Mouse (Mus musculus) cerebellum, postnatal 36 days (tissue): ENCODE measurements around the gene Pld3.

Experiments used
- DNase-seq, 2 experiments: peaks; one replicate each; pipeline ENCODE4 v3.0.0; 2021 to 2022; ENCODE audit warnings: mixed read lengths in 2 of 2

Pld3 gene

DNA sequence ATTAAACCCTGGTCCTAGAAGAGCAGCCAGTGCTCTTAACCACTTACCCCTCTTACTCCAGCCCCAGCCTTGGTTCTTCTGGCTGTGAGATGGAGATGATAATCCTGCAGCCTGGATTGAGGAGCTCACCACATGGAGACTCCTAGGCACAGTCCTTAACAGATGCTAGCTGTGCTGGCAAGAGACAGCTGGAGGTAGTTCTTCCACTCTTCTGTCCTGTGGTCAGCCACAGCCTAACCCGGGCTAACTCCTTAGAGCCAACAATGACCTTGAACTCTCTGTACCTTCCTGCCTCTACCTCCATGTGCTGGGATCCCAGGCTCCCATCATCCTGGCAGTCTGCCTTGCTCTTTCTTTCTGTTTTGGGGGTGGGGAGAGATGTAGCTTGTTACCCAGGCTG, 8.0 kb upstream of the Pld3 start:
- no peak for DNase-seq

DNA sequence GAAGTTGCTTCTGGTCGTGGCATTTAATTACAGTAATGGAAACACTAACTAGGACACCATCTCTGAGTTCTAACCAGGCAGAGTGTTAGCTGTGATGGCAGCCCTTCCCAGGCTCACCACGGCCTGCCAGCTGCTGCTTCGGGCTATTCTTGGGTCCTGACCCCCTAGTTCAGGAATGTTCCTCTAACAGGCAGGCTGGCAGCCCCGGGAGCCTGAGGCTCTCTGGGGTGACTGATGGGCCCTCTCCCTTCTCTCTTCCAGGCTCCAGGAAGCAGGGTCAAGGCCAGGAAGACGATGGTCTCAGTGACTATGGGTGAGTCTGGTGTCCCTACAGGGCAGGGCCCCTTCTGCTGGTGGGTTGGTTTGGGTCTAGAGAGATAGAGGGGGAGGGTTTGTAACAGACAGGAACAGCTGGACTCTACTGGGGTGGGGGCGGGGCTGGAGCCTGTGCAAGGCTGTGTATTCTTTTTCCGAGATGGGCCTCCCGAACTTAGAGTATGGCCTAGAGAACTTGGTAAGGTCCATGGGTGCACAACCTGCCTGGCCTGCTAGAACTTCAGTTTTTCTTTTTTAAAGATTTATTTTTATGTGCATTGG, 7.4 kb upstream of the Pld3 start:
- DNase-seq = no peak

DNA sequence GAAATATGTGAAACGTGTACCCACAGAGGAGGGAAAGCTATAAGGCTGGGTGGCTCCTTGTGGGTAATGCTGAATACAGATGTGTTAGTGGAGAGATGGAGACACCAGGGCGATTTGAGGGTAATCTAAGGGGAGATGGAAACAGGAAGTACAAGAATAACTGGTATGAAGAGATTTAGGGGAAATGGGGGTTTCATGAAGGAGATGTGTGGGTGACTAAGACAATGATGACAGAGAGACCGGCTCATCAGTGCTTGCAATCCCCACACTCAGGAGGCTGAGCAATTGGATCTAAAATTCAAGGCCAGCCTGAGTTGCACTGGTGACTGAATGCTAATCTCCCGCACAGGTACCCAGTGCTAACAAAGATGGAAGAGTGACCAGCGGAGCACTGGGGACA, 948 bp downstream of the Pld3 start:
- DNase-seq = no peak

DNA sequence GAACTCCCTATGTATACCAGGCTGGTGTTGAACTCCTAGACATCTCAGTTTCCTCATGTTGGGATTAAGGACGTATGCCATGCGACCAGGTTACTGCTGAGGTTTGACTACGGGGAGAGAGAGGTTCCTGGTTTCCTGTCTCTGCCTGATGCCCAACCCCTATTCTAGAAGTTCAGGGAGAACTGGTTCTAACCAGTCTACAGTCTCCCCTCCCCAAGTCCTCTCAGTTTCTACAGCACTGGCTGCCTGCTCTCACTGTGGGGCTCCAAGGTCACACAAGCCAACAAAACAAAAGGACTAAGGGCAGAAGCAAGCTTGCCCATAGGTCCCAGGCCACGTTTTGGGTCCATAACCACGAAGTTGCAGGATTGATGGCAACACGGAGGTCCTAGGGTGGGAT, 3.4 kb downstream of the Pld3 start:
- no peak for DNase-seq

DNA sequence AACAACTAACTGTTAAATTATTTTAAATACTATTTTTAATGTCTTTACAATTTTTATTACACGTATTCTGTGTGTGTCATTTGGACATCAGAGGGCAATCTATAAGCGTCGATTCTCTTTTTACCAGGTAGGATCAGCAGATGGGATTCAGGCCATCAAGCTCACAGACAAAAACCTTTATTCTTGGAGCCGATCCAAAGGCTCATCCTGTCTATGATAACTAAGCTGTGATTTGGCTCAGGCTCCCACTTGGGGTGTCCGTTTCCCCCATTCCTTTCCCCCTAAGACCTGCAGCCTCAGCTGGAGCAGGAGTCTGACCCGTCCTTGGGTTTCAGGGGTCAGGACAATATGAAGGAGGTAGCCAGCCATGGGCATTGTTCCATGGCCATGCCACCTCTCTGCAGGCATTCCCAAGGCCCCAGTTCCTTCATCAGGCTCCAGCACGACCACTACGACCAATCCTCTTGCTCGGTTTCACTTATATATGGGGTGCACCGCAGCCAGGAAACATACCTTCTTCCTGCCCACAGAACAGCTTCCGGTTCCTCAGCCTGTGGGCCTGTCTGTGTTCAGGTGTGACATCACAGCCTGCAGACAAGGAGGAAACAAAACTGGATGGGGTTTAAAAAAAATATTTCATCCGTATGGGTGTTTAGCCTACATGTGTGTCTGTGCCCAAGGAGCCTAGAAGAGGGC, 8.2 kb downstream of the Pld3 start:
- no peak for DNase-seq

DNA sequence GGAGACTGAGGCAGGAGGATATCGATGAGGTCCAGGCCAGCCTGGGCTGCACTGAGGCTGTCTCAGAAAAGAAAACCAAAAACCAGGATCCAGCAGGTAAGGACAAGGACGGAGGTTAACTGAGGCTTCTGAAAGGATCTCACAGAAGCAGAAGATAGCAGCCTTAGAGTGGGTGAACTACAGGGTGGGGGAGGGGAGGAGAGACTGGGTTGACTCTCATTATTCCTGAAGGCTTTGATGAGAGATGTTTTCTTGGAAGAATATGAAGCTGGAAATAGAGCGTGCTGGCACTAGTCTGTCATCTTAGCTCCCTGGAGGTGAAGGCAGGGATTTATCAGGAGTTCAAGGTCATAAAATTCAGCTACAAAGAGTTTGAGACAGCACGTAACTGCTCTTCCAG, 9.2 kb downstream of the Pld3 start:
- no peak for DNase-seq

DNA sequence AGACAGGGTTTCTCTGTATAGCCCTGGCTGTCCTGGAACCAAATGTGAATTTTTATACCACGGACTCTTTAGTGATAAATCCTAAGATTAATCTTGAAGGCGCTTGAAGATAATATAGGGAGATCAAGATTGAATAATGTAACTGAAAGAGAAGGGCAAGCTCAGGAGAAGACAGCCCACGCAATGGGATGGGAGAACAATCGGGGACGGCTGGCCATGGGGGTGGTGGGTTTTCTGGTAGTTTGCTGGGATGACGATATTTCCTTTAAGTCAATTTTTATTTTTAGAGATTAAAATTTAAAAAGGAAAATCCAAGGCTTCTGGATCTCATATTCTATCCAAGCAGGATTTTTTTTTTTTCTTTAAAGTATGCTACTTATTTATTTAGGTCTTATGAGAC, 10.0 kb downstream of the Pld3 start:
- DNase-seq = no peak

DNA sequence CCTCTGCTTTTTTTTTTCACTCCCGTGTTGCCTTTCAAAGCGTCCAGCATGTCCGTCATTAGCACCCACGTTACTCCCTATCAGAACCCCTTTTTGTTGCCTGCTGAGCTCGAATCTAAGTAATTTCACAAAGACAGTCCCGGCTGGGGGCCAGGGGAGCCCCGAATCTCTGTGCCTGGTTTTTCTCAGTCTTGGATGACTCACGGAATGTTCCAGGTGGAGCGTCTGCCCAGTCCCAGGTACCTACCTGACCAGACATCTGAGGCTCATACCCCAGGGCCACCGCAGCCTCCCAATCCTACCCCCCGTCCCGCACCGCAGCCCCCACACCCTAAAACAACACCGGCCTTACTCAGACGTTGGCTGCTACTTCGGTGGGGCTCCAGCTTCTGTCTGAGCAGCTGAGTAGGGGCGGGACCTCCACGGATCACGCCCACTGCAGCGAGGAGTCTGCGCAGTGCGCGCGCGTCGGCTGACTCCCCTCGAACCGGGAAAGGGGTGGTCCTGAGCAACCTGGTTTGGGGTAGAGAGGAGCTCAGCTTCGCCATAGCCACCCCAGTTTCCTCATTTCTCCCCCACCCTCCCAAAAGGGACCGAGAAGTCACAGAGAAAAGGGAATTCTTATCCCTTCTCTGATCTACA, 10.5 kb downstream of the Pld3 start:
- peak; percentile 76 to 84 for DNase-seq

DNA sequence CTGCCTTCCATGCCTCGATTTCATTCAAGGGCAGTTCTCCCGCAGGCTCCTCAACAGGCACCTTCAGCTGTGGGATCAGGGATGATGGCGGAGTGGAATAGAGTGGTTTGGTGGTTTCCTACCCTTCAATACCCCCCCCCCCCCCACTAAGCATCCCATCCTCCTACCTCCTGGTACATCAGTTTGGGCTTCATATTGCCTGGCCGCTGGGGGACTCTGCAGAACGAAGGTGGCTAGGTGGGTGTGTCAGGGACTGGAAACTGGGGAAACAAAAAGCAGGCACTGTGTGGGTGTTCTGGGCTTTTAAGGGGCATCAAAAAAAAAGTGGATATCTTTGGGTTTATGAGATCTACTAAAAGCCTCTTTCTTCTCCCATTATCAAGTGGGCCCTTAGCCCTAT, 11.1 kb downstream of the Pld3 start:
- no peak for DNase-seq

DNA sequence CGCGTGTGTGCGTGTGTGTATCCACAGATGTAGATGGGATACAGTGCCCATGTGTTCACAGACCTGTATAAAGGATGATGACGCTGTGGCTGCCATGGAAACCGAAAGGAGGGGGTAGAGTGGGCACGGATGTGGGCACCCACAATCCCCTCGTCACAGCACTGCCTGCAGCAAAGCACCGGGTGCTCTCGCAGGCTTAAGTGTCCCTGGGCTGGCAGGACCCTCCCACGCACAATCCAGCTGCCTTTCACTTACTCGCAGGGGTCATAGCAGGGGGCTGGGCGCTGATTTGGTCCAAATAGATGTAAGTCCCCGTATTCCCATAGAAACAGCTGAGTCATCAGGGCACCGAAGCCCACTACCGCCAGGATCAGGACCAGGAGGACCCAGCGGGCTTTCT, 11.6 kb downstream of the Pld3 start:
- no peak for DNase-seq

DNA sequence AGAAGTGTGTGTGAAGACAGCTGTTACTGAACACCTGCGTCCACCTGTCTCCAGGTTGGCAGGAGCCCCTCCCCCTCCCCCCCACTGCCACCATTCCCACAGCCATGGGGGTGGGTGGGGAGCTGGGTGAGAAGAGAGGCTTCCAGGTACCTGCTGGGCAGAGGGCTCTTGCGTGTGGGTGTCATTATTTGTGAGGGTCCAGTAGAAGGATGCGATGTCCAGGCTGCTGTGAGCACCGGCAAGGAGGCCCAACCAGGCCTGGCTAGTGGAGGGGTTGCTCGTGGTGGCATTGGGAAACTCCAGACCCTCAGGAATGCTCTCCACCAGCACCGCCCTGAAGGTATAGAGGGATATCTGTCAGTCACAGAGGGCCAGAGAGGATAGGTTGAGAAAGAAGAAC, 12.1 kb downstream of the Pld3 start:
- no peak for DNase-seq

DNA sequence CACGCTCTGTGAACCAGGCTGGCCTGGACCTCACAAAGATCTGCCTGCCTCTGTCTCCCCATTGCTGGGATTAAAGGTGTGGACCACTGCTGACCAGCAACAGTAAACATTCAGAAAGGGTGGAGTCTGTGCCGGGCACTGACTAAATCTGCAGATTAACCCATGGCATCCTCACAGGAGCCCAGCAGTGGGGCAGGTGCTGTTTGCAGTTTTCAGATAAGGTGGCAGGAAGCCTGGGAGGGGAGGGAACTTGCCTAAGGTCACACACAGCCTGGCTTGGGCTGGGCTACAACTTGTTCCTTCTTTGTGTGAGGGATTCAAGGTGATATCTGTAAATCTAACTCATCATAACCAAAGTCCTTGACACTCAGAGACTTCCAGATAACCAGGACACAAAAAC, 12.5 kb downstream of the Pld3 start:
- DNase-seq = no peak

DNA sequence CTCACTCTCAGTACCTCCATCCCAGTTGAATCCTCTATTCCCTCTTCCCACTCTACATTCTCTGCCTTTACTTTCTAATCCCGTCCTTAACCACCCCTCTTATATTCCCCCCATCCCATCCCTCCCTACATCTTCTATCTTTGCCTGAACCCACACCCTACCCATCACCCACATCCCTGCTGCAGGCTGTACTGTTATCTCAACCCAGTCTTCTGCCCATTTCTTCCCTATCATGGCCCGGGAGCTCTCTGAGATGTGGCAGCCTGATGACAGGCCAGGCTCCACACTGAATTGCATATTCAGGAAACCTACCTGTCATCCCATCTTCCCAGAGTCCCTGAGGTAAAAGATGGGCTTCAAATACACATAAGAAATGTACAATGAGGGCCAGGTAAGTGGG, 14.2 kb downstream of the Pld3 start:
- DNase-seq = no peak

DNA sequence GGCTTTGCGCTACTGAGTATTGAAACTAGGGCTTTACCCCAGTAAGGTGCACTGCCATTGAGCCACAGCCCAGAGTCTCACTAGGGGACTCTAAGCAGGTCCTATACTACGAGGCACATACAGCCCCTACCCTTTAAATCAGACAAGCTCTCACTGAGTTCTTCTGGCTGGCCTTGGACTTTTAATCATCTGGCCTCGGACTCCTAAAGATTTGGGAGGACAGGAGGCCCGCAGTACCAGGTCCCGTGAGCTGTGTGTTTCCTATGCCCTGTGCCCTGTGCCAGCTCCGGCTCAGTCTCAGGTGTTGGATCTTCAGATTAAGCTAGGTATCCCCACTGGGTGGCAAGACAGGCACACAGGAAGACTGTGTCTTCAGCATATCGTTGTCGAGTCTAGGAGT, 15.0 kb downstream of the Pld3 start:
- DNase-seq = no peak

DNA sequence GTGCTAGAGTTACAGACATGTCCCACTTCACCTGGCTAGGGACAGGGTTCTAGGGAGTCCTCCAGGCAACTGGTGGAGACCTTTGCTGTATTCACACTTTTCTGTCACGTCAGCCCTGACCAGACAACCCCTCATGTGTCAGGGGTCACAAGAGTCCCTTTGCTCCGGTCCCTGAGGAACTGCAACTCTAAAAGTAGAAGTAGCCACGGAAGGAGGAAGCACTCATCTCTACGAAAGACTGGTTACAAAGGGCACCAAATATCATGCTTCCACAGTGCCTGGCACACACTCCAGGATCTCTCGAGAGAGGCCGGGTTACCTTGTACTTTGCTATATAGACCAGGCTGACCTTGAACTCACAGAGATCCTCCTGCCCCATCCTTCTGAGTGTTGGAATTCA, 16.4 kb downstream of the Pld3 start:
- DNase-seq = no peak

DNA sequence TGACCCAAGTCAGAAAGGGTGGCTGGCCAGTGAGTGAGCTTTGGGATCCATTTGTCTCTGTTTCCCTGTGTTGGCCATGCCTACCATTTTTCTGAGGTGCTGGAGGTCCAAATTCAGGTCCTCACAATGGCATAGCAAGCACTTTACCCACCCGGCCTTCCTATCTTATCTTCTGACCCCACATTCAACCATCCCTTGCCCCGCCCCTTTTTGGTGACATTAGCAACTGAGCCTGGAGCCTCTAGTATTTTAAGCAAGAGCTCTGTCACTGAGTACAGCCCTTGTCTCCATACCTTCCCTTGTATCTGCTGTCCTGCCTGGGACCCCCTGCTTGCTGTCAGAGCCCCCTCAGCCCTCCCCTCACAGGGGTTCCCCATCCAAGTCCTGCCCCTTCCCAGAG, 17.6 kb downstream of the Pld3 start:
- DNase-seq = no peak

DNA sequence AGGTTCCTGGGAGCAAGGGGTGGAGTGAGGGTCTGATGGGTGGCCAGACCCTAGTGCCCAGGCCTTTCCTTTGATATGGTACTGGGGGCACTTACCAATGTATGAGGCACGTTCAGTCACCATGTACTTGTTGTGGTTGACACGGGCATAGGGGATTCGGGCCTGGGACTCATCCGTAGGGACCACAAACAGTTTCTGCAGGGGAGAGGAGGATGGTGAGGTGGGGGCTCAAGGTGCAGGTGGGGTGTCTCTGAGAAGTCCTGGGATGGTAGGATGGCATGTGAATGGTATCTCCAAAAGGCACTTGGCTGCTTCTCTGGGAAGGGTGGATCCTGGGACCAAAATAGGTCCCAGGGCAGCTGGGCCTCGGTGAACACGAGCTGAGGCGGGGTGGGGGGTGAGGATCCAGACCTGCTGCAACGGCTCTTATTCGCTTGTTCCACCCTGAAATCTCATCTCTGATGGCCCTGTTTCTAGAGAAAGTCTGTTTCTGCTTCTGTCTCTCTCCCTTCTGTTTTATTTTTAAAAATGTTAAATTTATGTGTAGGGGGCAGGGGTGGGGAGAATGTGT, 20.5 kb downstream of the Pld3 start:
- no peak for DNase-seq

DNA sequence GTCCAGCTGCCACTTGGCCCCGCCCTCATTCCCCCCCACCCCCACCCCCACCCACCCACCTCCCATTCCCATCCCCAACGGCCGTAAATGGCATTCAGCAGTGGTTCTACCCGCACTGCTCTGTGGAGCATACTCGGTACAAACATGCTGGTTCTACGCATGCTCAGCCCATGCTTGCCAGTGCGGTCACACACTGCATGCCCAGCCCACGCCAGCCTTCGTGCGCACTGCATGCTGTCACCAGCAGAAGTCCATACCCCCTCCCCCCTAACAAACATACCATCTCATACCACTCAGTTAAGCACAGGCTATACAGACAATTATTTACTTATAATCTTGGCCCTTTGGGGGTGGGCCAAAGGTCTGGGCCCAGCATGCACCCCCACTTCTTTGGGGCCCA, 21.3 kb downstream of the Pld3 start:
- no peak for DNase-seq

DNA sequence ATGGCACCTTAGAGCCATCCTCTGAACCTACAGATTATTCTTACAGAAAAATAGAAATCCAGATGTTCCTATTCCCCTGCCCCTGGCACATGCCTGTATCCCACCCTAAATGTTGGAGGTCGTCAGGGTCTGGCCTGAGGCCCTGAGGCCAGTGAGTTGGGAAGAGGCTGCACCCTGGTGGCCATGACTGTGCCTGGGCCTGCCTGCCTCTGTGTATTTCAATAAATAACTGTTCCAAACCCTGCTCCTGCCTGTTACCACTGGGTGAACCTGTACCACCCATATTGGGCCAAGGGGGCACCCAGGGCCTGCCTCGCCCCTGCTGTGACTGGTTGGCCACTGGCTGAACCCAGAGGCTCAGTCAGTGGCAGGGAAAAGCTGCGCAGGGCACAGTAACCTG, 22.1 kb downstream of the Pld3 start:
- DNase-seq = no peak

DNA sequence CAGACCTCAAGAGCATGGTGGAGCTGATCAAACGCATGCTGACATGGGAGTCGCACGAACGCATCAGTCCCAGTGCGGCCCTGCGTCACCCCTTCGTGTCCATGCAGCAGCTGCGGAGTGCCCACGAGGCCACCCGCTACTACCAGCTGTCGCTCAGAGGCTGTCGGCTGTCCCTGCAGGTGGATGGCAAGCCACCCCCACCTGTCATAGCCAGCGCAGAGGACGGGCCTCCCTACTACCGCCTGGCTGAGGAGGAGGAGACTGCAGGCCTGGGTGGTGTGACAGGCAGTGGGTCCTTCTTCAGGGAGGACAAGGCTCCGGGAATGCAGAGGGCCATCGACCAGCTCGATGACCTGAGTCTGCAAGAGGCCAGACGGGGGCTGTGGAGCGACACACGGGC, 23.9 kb downstream of the Pld3 start:
- no peak for DNase-seq

DNA sequence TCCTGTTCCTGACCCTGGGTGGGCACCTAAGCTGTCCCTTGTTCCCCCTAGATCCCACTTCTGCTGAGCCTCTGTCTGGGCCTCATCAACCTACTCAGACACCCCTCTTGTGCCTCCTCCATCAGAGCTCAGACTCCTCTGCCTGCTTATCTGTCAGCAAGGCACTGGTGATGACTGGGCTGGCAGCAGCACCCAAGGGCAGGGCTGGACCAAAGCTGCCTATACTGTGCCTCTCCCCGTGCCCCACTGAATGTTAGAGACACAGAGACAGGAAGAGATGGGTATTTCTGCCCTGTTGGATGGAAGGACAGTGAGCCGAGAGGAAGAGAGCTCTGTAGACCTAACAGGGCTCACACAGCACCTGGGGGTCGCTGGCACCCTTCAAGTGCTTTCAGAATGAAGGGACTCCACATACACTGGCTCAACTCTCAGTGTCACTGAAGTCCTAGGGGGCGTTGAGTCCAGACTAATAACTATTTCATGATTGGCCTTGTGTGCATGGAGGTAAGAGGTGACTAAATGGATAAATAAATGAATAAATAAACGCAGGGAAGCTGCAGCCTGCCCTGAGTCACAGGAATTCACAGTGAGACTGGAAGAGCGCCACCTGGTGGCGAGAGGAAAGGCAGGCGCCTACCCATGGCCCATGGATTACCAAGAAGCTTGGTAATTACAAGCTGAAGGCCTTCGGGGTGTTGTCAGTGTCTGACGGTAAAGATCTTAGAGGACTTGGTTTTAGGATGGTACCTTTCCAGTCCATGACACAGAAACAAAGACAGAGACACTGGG, 26.8 kb downstream of the Pld3 start:
- peak; percentile 80 to 81 for DNase-seq

DNA sequence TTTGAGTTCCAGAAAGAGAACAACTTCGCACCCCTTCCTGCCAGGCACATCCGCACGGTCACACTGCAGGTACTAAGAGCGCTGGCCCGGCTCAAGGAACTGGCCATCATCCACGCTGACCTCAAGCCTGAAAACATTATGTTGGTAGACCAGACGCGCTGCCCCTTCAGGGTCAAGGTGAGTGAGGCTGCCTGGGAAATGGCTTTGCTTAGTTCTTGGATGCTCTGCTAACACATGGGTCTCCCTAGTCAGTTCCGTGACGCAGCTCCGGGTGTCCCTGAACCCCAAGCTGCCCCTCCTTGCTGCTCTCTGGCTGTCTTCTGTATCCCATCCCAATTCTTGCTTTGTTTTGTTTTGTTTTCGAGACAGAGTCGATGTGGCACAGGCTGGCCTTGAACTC, 29.2 kb downstream of the Pld3 start:
- DNase-seq = no peak

DNA sequence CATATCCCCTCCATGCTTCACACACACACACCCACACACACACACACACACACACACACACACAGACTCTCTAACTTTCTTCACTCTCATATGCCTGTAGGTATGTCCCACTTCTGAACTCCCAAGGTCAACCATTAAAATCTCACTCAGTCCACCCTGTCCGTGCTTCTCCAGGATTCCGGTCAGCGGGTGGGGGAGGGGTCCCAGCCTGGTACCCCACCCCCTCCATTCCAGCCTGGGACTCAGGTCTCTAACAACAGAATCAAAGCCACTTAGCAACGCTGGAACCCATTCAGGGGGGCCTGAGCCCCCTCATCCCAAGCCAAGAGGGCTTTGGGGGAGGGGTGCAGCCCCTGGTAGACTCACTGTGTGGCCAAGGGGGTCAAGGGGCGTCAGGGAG, 30.1 kb downstream of the Pld3 start, which contains the start of gene Hipk4:
TSS of gene Hipk4 (plus strand) at position 301 of the 400 bp plus-strand sequence.
- no peak for DNase-seq
